9 mouse cellular contexts compared by ENCODE assay signal in genomic region chr13:45577784-45578183, GRCm38 (mm10).
DNase-seq lines count a peak whose midpoint lies in the region; ATAC-seq and TF ChIP-seq lines count a peak whose summit lies in the region.
"Had no signal": no experiment of that assay in that cellular context is flagged by ENCODE, and none has a peak within 500 bp of the region (broad histone marks: within the 10 kb centered on the region; RNA-seq: fewer than 3 reads in every experiment).

No protein-coding gene starts in this region.

- H3K27ac ChIP-seq in liver, adult 2 months (replicated peaks; ENCODE audit: insufficient read depth, low read depth, low read length), result no peak overlapping the region
- no peak overlapping the region for H3K27ac ChIP-seq in liver, embryonic 11.5 days (ENCODE audit: low read depth, low read length)
- peak overlapping the region; percentile 84 for H3K27ac ChIP-seq in heart, postnatal 0 days (ENCODE audit: low read depth)
- H3K27ac ChIP-seq in liver, postnatal 0 days (ENCODE audit: low read depth), result no peak overlapping the region

- no peak overlapping the region for H3K4me2 ChIP-seq in liver, embryonic 11.5 days
- H3K4me2 ChIP-seq in heart, postnatal 0 days (ENCODE audit: low read depth, low read length), result no peak overlapping the region
- H3K4me2 ChIP-seq in liver, postnatal 0 days (ENCODE audit: low read depth, low read length), result no peak overlapping the region

- TF ChIP-seq EP300 in heart, postnatal 0 days (IDR thresholded peaks at IDR 0.05; ENCODE audit: low read depth), result no peak
- TF ChIP-seq EP300 in liver, postnatal 0 days (IDR thresholded peaks at IDR 0.05; ENCODE audit: low read depth), result no peak

- H3K9me3 ChIP-seq in liver, embryonic 11.5 days (ENCODE audit: control insufficient read depth, low read length), result no peaks in the 10 kb centered on the region
- H3K9me3 ChIP-seq in heart, postnatal 0 days (replicated peaks; ENCODE audit: control insufficient read depth, low read length), result no peaks in the 10 kb centered on the region
- no peaks in the 10 kb centered on the region for H3K9me3 ChIP-seq in liver, postnatal 0 days (ENCODE audit: low read length)

- TF ChIP-seq POLR2A in liver, adult 2 months (IDR thresholded peaks at IDR 0.05; ENCODE audit: extremely low read depth, insufficient read depth, low read length), result no peak

- no peak for DNase-seq in liver, adult 2 months (ENCODE audit: extremely low read depth, low read depth, low spot score)
- DNase-seq in liver, embryonic 11.5 days (ENCODE audit: low spot score), result no peak
- peak; percentile 55 for DNase-seq in adrenal gland, postnatal 14 days
- DNase-seq in heart, postnatal 0 days (ENCODE audit: low spot score), result peak; percentile 46
- DNase-seq in liver, postnatal 0 days, result no peak
- DNase-seq in urinary bladder, adult 2 months (ENCODE audit: low spot score), result no peak
- no peak for DNase-seq in right cerebral cortex, adult 18-20 months
- DNase-seq: layer of hippocampus, adult 9-11 months had no signal

- 79% methylated on average over 2 of the region's 2 CpGs for WGBS in liver, adult 2 months
- 30% methylated on average over 2 of the region's 2 CpGs for WGBS in liver, embryonic 11.5 days
- 26% methylated on average over 2 of the region's 2 CpGs for WGBS in heart, postnatal 0 days
- WGBS in liver, postnatal 0 days (ENCODE audit: insufficient replicate concordance), result 37% methylated on average over 2 of the region's 2 CpGs

- no peaks in the 10 kb centered on the region for H3K4me1 ChIP-seq in liver, adult 2 months (ENCODE audit: control insufficient read depth, insufficient read depth, low read length)
- H3K4me1 ChIP-seq in liver, embryonic 11.5 days (replicated peaks; ENCODE audit: control insufficient read depth, insufficient read depth, low read length), result no peaks in the 10 kb centered on the region
- H3K4me1 ChIP-seq in heart, postnatal 0 days (ENCODE audit: control insufficient read depth, insufficient read depth), result peaks cover 28% of the 10 kb centered on the region
- no peaks in the 10 kb centered on the region for H3K4me1 ChIP-seq in liver, postnatal 0 days (ENCODE audit: insufficient read depth)

- peak; percentile 30; the same call in 1 of the 2 replicates for TF ChIP-seq CTCF in liver, adult 2 months (IDR thresholded peaks at IDR 0.05; ENCODE audit: low read depth, low read length)
- TF ChIP-seq CTCF in heart, postnatal 0 days (IDR thresholded peaks at IDR 0.05; ENCODE audit: low read depth), result peak; percentile 49
- TF ChIP-seq CTCF in liver, postnatal 0 days (IDR thresholded peaks at IDR 0.05; ENCODE audit: low read depth), result peak; percentile 52

- no peaks in the 10 kb centered on the region for H3K36me3 ChIP-seq in liver, adult 2 months (ENCODE audit: control insufficient read depth, insufficient read depth, low read length)
- H3K36me3 ChIP-seq in liver, embryonic 11.5 days (ENCODE audit: control insufficient read depth, insufficient read depth, low read length), result no peaks in the 10 kb centered on the region
- no peaks in the 10 kb centered on the region for H3K36me3 ChIP-seq in heart, postnatal 0 days (replicated peaks; ENCODE audit: control insufficient read depth, insufficient read depth, low read length)
- H3K36me3 ChIP-seq in liver, postnatal 0 days (replicated peaks; ENCODE audit: insufficient read depth, low read length), result no peaks in the 10 kb centered on the region

- H3K79me2 ChIP-seq in liver, adult 2 months (ENCODE audit: control insufficient read depth, insufficient read depth, low read length), result no peaks in the 10 kb centered on the region

- H3K27me3 ChIP-seq in liver, adult 2 months (ENCODE audit: control insufficient read depth, insufficient read depth, low read length), result no peaks in the 10 kb centered on the region
- H3K27me3 ChIP-seq in liver, embryonic 11.5 days (replicated peaks; ENCODE audit: control insufficient read depth, insufficient read depth, low read length), result no peaks in the 10 kb centered on the region
- no peaks in the 10 kb centered on the region for H3K27me3 ChIP-seq in heart, postnatal 0 days (ENCODE audit: control insufficient read depth, insufficient read depth, low read length)
- no peaks in the 10 kb centered on the region for H3K27me3 ChIP-seq in liver, postnatal 0 days (ENCODE audit: insufficient read depth, low read length)

- ATAC-seq in liver, embryonic 11.5 days (replicated peaks; ENCODE audit: low FRiP score), result no peak
- peak; percentile 51 for ATAC-seq in heart, postnatal 0 days (ENCODE audit: insufficient read depth, low read depth)
- ATAC-seq in liver, postnatal 0 days, result no peak
- ATAC-seq in cerebellum, adult (ENCODE audit: insufficient number of reproducible peaks, low FRiP score, low TSS enrichment), result no peak

- H3K9ac ChIP-seq in liver, adult 2 months (ENCODE audit: low read depth, low read length), result no peak overlapping the region
- H3K9ac ChIP-seq in liver, embryonic 11.5 days (ENCODE audit: low read depth, low read length), result no peak overlapping the region
- H3K9ac ChIP-seq in heart, postnatal 0 days (replicated peaks; ENCODE audit: low read depth, low read length), result no peak overlapping the region
- H3K9ac ChIP-seq in liver, postnatal 0 days (replicated peaks), result no peak overlapping the region

- H3K4me3 ChIP-seq in liver, adult 2 months (ENCODE audit: insufficient read depth, low read depth, low read length), result no peak overlapping the region
- no peak overlapping the region for H3K4me3 ChIP-seq in liver, embryonic 11.5 days (ENCODE audit: low read depth, low read length)
- H3K4me3 ChIP-seq in heart, postnatal 0 days (ENCODE audit: low read depth, low read length), result no peak overlapping the region
- no peak overlapping the region for H3K4me3 ChIP-seq in liver, postnatal 0 days (ENCODE audit: low read depth, low read length)

Comparison
In these comparisons a context has a peak if more than half of its experiments do, and no peak if none do; other contexts are left out.
1. DNase-seq: peak in adrenal gland, postnatal 14 days (single experiment) and heart, postnatal 0 days (single experiment); none in liver, adult 2 months (single experiment), liver, embryonic 11.5 days (single experiment), liver, postnatal 0 days (single experiment), urinary bladder, adult 2 months (single experiment) and right cerebral cortex, adult 18-20 months (single experiment).
2. Peak in every context shown above with its lines, with median percentiles within 50 percentile points of each other: CTCF ChIP-seq.